In genomic region chr1:87936516-87936915, GRCm38 (mm10) we compare ENCODE assay signal across 8 mouse cellular contexts.
DNase-seq lines count a peak whose midpoint lies in the region; ATAC-seq and TF ChIP-seq lines count a peak whose summit lies in the region.
"Had no signal": no experiment of that assay in that cellular context is flagged by ENCODE, and none has a peak within 500 bp of the region (broad histone marks: within the 10 kb centered on the region; RNA-seq: fewer than 3 reads in every experiment).

No protein-coding gene starts in this region.

- intact Hi-C loops in heart, postnatal 25 days (cut with DNase I) = no loop called here

- H3K36me3 ChIP-seq in liver, adult 2 months (ENCODE audit: control insufficient read depth, insufficient read depth, low read length) = peaks cover 9% of the 10 kb centered on the region
- H3K36me3 ChIP-seq in liver, embryonic 12.5 days = peaks cover 81% of the 10 kb centered on the region

- no peak overlapping the region for H3K27ac ChIP-seq in liver, adult 2 months (replicated peaks; ENCODE audit: insufficient read depth, low read depth, low read length)
- no peak overlapping the region for H3K27ac ChIP-seq in liver, embryonic 12.5 days
- H3K27ac ChIP-seq: midbrain, embryonic 12.5 days had no signal

- TF ChIP-seq POLR2A in liver, adult 2 months (IDR thresholded peaks at IDR 0.05; ENCODE audit: extremely low read depth, insufficient read depth, low read length) = no peak

- no peaks in the 10 kb centered on the region for H3K79me2 ChIP-seq in liver, adult 2 months (ENCODE audit: control insufficient read depth, insufficient read depth, low read length)

- H3K9ac ChIP-seq in liver, adult 2 months (ENCODE audit: low read depth, low read length) = no peak overlapping the region
- no peak overlapping the region for H3K9ac ChIP-seq in liver, embryonic 12.5 days
- H3K9ac ChIP-seq: midbrain, embryonic 12.5 days had no signal

- H3K4me3 ChIP-seq in liver, adult 2 months (ENCODE audit: insufficient read depth, low read depth, low read length) = no peak overlapping the region
- H3K4me3 ChIP-seq in liver, embryonic 12.5 days = no peak overlapping the region
- H3K4me3 ChIP-seq: midbrain, embryonic 12.5 days had no signal

- WGBS in liver, adult 2 months = 74% methylated on average over 2 of the region's 2 CpGs
- 27% methylated on average over 2 of the region's 2 CpGs for WGBS in liver, embryonic 12.5 days (ENCODE audit: insufficient replicate concordance)

- TF ChIP-seq CTCF in liver, adult 2 months (IDR thresholded peaks at IDR 0.05; ENCODE audit: low read depth, low read length) = peak; percentile 55; the same call in 1 of the 2 replicates

- H3K4me2 ChIP-seq in liver, embryonic 12.5 days = no peak overlapping the region
- H3K4me2 ChIP-seq: midbrain, embryonic 12.5 days had no signal

- H3K4me1 ChIP-seq in liver, adult 2 months (ENCODE audit: control insufficient read depth, insufficient read depth, low read length) = no peaks in the 10 kb centered on the region
- H3K4me1 ChIP-seq in liver, embryonic 12.5 days = 0 out of 2 replicates have a peak, but pooled peaks cover 10% of the 10 kb centered on the region
- H3K4me1 ChIP-seq: midbrain, embryonic 12.5 days had no signal

- H3K9me3 ChIP-seq in liver, embryonic 12.5 days (replicated peaks) = no peaks in the 10 kb centered on the region
- H3K9me3 ChIP-seq: midbrain, embryonic 12.5 days had no signal

- peak; percentile 24 for DNase-seq in liver, adult 2 months (ENCODE audit: extremely low read depth, low read depth, low spot score)
- peak; percentile 25 for DNase-seq in MEL-GATA-1-ER (ENCODE audit: extremely low read depth, low read depth)
- no peak for DNase-seq in heart, postnatal 25 days (ENCODE audit: low spot score)
- DNase-seq in urinary bladder, postnatal 10 days (ENCODE audit: low spot score) = no peak

- H3K27me3 ChIP-seq in liver, adult 2 months (ENCODE audit: control insufficient read depth, insufficient read depth, low read length) = no peaks in the 10 kb centered on the region
- H3K27me3 ChIP-seq in liver, embryonic 12.5 days (replicated peaks) = no peaks in the 10 kb centered on the region
- H3K27me3 ChIP-seq: midbrain, embryonic 12.5 days had no signal

- ATAC-seq in liver, embryonic 12.5 days = no peak
- peak; percentile 65 for ATAC-seq in CD4-positive, CD25-positive, alpha-beta regulatory T cell, adult 4 months
- peak; percentile 64 for ATAC-seq in inflammation-experienced regulatory T-cells, adult 6 months

Comparison
In these comparisons a context has a peak if more than half of its experiments do, and no peak if none do; other contexts are left out.
1. DNase-seq: peak in liver, adult 2 months (single experiment) and MEL-GATA-1-ER (single experiment); none in heart, postnatal 25 days (single experiment) and urinary bladder, postnatal 10 days (single experiment).